Mouse (Mus musculus): ENCODE measurements around the gene Cd300e.
A peak's percentile ranks its signal among the peaks of the same experiment; 100 is the strongest.

Cd300e gene

GRCm38 (mm10) chr11:115062077-115062476 lies at the start of gene Cd300e:
TSS of gene Cd300e (minus strand) at chr11:115062177.
- no peak for DNase-seq

GRCm38 (mm10) chr11:115110271-115110670 lies 48.3 kb upstream of the Cd300e start:
- no peak for DNase-seq

GRCm38 (mm10) chr11:115108176-115108575 lies 46.2 kb upstream of the Cd300e start:
- no peak for DNase-seq

- no peak for DNase-seq
Measured at GRCm38 (mm10) chr11:115107403-115107916, 45.5 kb upstream of the Cd300e start.

GRCm38 (mm10) chr11:115106638-115107037 lies 44.7 kb upstream of the Cd300e start:
- DNase-seq, result no peak

- DNase-seq, result no peak
Measured at GRCm38 (mm10) chr11:115104769-115105563, 43.0 kb upstream of the Cd300e start.

GRCm38 (mm10) chr11:115103470-115104413 lies 41.8 kb upstream of the Cd300e start:
- no peak for DNase-seq

GRCm38 (mm10) chr11:115102116-115102515 lies 40.1 kb upstream of the Cd300e start:
- no peak for DNase-seq

GRCm38 (mm10) chr11:115101615-115102051 lies 39.7 kb upstream of the Cd300e start:
- DNase-seq, result no peak

- DNase-seq, result no peak
Measured at GRCm38 (mm10) chr11:115100741-115101140, 38.8 kb upstream of the Cd300e start.

- DNase-seq, result no peak
Measured at GRCm38 (mm10) chr11:115100032-115100621, 38.1 kb upstream of the Cd300e start.

- DNase-seq, result no peak
Measured at GRCm38 (mm10) chr11:115099241-115099840, 37.4 kb upstream of the Cd300e start.

GRCm38 (mm10) chr11:115098203-115098932 lies 36.4 kb upstream of the Cd300e start:
- peak; percentile 35 for DNase-seq

GRCm38 (mm10) chr11:115092140-115092539 lies 30.2 kb upstream of the Cd300e start:
- DNase-seq, result no peak

GRCm38 (mm10) chr11:115091362-115091901 lies 29.5 kb upstream of the Cd300e start, which contains the start of gene Rab37:
TSS of gene Rab37 (plus strand) at chr11:115091431.
- DNase-seq, result no peak

GRCm38 (mm10) chr11:115089853-115090252 lies 27.9 kb upstream of the Cd300e start:
- DNase-seq, result no peak

GRCm38 (mm10) chr11:115086213-115086612 lies 24.2 kb upstream of the Cd300e start:
- DNase-seq, result no peak

- no peak for DNase-seq
Measured at GRCm38 (mm10) chr11:115085064-115085463, 23.1 kb upstream of the Cd300e start.

- DNase-seq, result no peak
Measured at GRCm38 (mm10) chr11:115084595-115084994, 22.6 kb upstream of the Cd300e start.

GRCm38 (mm10) chr11:115083376-115084139 lies 21.6 kb upstream of the Cd300e start:
- peak; percentile 82 for DNase-seq

GRCm38 (mm10) chr11:115082196-115082595 lies 20.2 kb upstream of the Cd300e start:
- DNase-seq, result no peak
